Mouse (Mus musculus) layer of hippocampus, adult 9-11 months (tissue): ENCODE measurements around the gene Map4k1.

Experiments
- DNase-seq: peaks from one replicate; pipeline ENCODE4 v3.0.0; 2022

Gene Map4k1

DNA sequence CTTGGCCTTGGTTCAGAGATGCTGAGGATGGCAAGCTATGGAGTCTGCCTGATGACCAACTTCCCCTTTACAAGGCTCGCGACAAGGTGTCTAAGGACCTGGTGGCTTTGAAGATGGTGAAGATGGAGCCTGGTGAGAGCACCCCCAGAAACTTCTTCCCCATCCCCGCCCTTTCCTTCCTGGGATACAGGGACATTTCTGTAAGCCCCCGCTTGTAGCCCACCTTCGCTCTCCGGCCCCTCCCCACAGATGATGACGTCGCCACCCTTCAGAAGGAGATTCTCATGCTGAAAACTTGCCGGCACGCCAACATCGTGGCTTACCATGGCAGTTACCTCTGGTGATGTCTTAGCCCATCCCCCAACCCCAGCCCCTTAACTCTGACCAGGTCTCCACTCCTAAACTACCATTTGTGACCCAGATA, 1.3 kb downstream of the Map4k1 start:
- no peak for DNase-seq

GRCm38 (mm10) chr7:28983849-28984248, 2.0 kb downstream of the Map4k1 start:
- DNase-seq: no peak

DNA sequence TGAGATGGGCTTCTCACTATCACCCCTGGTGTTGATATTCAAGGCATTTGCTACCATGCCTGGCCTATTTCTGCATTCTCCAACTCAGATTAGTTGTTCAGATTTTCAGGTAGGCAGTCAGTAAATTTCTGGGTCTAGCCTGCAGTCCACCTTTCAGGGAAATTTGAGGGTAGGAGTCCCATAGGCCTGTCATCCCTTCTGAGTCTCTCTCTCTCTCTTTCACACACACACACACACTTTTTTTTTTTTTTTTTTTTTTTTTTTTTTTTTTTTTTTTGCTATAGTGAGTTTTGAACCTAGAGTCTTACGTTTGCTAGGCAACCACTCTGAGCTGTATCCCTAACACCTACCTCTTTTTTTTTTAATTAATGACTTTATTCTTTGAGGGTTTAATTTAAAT, 2.6 kb downstream of the Map4k1 start:
- no peak for DNase-seq

DNA sequence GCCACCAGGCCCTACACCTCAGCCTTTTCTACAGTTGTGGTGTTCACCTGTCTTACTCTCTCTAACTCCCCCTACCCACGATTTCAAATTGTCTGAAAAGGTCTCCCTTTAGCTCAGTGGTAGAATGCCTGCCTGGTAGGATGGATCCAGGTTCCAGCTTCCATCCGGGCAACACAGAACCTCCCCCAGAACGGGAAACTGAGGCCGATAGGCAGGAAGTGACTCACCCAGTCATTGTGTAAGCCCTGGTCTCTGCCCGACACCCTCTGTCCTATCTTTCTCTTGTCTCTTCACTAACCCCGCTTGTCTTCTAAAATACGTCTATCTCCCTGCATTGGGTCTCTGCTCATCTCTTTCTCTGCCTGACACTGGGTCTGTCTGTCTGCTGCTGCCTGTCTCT, 3.4 kb downstream of the Map4k1 start:
- no peak for DNase-seq

- DNase-seq: no peak
These were observed 9.0 kb downstream of the Map4k1 start for GRCm38 (mm10) chr7:28990766-28991273.

- DNase-seq: no peak
These were observed 9.8 kb downstream of the Map4k1 start for GRCm38 (mm10) chr7:28991616-28992015.

- no peak for DNase-seq
These were observed 11.1 kb downstream of the Map4k1 start for GRCm38 (mm10) chr7:28992997-28993396.

- no peak for DNase-seq
These were observed 11.6 kb downstream of the Map4k1 start for GRCm38 (mm10) chr7:28993402-28993801.

DNA sequence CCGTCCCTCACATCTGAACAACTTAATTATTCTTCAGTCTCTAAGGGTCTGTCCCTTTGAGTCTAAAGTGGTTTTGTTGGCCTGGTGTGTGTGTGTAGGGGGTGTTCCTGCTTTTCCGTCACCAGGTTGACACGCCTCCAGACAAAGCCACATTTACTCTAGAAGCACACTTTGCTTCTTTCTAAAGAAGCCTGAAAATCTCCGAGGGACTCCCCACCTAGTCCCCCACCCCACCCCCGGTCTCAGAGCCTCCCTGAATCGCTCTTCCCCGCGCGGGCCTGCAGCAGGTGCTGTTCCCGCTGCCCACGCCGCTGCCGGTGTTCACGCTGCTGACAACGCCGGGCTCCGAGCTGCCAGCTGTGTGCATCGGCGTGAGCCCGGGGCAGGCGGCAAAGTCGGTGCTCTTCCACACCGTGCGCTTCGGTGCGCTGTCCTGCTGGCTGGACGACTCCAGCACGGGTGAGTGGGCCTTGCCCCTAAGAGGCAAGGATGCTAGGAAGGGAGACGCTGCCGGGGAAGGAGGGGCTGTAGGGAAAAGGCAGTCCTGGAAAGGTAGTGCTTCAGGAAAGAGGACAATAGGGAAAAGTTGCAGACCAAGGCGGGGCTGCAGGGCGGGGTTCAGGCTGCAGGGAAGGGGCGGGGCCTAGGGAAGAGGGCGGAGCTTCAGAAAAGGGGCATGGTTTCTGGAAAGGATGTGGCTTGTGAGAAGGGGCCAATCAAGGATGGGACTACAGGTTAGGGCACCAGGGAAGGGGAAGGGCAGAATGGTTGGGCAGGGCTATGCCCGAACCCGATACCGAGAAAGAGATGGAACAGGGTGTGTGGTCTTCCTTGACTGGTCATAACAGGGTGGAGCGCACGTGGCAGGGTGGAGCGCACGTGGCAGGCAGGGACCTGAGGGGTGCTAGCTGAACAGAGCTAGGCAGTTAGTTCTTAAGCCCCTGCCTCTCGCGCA, 19.1 kb downstream of the Map4k1 start:
- no peak for DNase-seq

DNA sequence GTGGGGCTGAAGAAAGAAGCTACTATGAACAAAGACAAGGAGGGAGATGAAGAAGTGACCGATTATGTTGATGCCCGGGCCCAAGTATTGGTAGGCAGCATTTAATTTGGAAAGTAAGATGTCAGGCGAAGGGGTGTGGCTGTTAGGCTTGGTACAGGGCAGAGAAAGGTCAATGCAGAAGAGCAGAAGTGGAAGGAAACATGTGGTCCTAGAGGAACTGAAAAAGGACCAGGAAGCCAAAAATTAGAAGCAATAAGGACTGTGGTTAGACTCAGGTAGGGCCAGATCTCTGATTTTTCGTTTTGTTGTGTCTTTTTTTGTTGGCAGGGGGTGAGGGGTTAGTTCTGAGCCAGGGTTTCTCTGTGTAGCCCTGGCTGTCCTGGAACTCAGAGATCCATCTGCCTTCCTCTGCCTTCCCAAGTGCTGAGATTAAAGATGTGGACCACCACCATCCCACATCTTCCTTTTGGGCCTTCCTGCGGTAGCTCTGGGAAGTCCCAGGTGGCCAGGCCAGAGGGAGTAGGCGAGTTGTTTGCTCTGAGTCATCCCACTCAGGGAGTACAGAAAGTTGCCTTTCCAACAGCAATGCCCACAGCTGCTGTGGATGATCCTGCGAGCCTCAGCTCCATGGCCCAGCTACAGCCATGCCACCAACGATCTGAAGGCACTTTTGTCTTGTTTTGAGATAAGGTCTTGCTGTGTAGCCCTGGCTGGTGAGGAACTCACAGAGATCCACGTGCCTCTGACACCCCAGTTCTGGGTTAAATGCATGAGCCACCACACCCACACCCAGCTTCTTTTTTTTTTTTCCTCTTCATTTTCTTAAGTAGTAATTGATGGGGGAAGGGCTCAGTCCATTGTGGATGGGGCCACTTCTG, 25.6 kb downstream of the Map4k1 start:
- no peak for DNase-seq

- no peak for DNase-seq
These were observed 26.3 kb downstream of the Map4k1 start for GRCm38 (mm10) chr7:29008171-29008570.

DNA sequence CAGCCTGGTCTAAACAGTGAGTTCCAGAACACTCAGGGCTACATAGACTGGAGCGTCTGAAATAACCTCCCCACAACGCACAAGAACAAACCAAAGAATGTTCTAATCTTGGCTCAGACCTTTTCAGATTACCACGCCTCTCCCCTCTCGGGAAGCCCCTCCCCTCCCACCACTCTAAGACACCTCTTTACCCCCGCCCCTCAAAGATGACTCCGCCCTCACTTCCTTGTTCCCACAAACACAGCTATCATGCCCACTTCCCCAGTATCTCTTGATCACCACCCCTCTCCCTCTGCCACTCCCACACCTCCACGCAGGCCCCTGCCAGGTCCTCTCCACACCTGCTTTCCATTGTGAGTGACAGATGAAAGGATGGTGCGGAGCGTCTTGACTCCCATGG, 26.9 kb downstream of the Map4k1 start:
- DNase-seq: no peak

DNA sequence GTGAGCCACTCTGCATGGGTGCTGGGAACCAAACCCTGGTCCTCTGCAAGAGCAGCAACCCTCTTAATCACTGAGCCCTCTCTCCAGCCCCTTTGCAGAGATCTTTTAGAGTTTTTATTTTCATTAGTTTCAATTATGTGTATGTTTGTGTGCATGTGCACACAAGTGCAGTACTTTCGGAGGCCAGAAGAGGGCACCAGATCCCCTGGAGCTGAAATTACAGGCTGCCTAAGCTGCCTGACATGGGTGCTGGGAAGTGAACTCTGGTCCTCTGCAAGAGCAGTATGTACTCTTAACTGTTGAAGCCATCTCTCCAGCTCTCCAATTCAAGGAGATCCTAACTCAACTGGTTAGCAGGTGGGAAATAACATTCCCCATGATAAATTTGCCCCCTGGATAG, 33.1 kb downstream of the Map4k1 start:
- no peak for DNase-seq

DNA sequence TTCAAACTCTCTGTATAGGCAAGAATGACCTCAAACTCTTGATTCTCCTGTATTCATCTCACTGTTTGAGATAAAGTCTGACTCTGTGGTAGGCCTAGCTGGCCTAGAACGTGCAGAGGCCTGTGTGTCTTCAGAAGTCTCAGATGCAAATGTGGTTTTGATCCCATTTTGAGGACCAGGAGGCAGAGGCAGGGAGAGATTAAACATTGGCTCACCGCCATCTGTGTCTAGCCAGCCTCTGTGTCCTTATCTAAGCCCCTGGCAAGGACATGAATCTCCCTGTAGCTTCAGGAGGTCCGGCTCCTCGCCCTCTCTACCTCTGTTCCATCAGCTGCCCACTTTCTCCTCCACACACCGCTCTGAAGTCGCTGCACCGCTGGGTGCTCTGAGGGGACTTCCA, 34.6 kb downstream of the Map4k1 start:
- DNase-seq: no peak

DNA sequence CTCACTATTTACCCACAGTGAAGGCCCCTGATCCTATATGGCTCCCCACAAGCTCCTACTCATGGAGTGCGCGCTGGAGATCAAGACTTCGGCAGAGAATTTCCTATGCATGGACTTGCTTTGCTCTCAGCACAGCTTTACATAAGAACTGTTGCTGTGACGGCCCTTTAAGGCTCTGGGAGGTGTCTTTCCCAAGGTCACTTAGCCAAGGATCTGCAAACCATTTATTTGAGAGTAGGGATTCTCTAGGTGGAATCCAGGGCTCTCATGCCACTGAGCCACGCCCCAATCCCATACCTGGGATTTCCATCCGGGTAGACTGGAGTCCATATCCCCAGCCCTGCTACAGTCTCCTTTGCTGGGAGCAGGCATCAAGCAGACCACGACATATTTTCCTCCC, 35.4 kb downstream of the Map4k1 start:
- DNase-seq: no peak

DNA sequence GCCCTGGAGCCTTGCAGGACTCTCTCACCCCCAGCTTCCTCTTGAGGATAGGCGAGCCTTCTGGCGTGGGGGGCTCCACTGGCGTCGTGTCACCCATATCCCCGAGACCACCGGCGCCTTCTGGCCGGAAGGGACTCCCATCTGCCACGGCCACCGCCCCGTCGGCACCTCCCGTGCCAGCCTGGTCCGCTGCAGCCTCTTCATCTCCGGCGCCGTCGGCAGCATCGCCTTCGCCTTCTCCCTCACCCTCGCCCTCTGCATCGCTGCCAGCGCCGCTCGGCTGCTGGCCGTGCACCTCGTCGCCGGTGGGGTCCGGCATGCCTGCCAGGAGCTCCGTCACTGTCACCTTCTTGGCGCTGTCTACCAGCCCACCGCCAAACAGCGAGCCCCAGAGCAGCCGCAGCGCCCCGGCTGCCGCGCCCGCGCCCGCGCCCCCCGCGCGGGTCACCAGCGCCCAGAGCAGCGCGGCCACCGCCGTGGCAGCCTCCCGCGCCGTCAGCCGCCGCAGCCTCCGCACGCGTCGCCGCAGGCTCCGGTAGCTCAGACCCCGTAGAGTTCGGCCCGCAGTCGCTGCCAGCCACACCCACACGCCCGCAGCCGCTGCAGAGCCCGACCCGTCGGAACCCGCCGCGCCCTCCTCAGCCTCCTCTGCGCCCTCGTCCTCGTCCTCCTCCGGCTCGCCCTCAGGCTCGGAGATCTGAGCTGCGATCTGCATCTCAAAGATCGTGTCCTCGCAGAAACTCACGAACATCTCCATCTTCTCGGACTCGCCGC, 37.8 kb downstream of the Map4k1 start:
- no peak for DNase-seq

DNA sequence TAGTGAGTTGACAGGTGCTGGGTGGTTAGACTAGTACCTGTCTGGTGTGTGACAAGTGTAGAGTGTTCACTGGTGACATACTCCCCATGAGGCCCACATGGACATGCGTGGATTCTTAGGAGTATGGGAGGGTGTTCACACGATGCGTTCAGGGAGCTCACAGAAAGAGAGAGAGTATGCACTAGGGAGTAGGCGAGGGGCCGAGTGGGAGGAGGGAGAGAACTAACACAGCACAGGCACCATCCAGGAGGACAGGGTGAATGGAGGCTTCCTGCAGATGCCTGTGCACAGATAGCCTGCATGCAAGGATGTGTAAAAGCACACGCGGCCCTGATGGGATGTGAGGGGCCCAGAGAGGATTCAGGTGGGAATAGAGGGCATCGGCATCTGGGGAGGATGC, 40.6 kb downstream of the Map4k1 start:
- DNase-seq: no peak

GRCm38 (mm10) chr7:29023514-29023913, 41.7 kb downstream of the Map4k1 start:
- DNase-seq: no peak

GRCm38 (mm10) chr7:29025566-29025965, 43.7 kb downstream of the Map4k1 start:
- no peak for DNase-seq

GRCm38 (mm10) chr7:29026195-29026594, 44.3 kb downstream of the Map4k1 start:
- no peak for DNase-seq

DNA sequence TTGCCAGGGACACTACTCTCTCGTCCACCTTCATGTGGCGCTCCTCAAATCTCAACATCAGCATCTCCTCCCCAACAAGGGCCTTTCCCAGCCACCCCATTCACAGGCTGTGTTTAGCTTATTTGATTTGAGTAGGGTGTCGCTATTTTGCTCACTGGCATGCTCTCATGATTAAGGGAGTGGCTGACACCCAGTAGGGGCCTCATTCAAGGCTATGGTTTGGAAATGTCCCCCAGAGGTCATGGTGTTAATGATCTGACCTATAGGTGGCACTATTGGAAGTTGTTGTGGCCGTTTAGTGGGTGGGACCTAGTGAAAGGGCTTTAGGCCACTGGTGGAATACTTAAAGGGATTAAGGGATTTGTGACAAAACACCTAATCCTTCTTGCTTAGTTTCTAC, 45.0 kb downstream of the Map4k1 start:
- DNase-seq: no peak

DNA sequence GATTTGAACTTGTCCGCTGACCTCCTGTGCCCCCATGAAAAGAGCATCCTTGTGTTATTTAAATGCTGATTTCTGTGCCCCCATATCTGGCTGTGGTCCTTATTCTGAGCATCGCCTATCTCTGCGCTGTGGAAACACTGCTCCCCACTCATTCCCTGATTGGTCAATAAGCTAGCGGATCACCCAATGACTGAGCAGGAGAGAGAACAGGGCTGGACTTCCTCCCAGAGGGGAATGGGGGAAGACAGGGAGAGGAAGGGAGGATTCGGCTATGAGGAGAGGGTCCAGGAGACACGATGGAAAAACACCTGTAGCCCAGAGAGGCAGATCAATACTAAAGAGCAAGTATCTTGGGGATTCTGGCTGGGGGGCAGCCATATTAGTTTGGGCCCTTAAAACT, 46.9 kb downstream of the Map4k1 start:
- DNase-seq: no peak
